Mouse (Mus musculus) liver, embryonic 11.5 days (tissue): ENCODE data around the gene Bckdk. TPM values are rescaled to one million over a fixed set of nuclear protein-coding genes. Genes with fewer than 3 reads are reported as not detected.

Experiments used
- ATAC-seq: fragments of 200-750 bp; cut with Nextera tagmentation; replicated peaks from 2 replicates; pipeline ENCODE4 v1.8.0; 2017; ENCODE audit warnings: moderate number of reproducible peaks, mild to moderate bottlenecking, moderate TSS enrichment, moderate library complexity; ENCODE audit not compliant: low FRiP score
- DNase-seq: peaks from one replicate; pipeline ENCODE4 v3.0.0-alpha.2; 2017; ENCODE audit warnings: low spot score
- H3K27ac ChIP-seq: fragments of 300-500 bp; sonication (generic); 2 replicates; pipeline ENCODE4 v1.5.1; 2014; ENCODE audit warnings: mild to moderate bottlenecking, low read depth, low read length, control low read depth
- H3K27me3 ChIP-seq: fragments of 300-500 bp; sonication (generic); replicated peaks from 2 replicates; pipeline ENCODE4 v1.6.1; 2014; ENCODE audit warnings: low read length, mixed read lengths; ENCODE audit not compliant: control insufficient read depth, insufficient read depth
- H3K36me3 ChIP-seq: fragments of 300-500 bp; sonication (generic); 2 replicates; pipeline ENCODE4 v1.6.1; 2014; ENCODE audit warnings: mild to moderate bottlenecking, low read length, moderate library complexity, mixed read lengths; ENCODE audit not compliant: control insufficient read depth, insufficient read depth
- H3K4me1 ChIP-seq: fragments of 300-500 bp; sonication (generic); replicated peaks from 2 replicates; pipeline ENCODE4 v1.6.1; 2014; ENCODE audit warnings: low read length, mixed read lengths; ENCODE audit not compliant: control insufficient read depth, insufficient read depth
- H3K4me2 ChIP-seq: fragments of 300-500 bp; sonication (generic); 2 replicates; pipeline ENCODE4 v1.6.1; 2014; ENCODE audit warnings: mild to moderate bottlenecking, control low read depth, moderate library complexity
- H3K4me3 ChIP-seq: fragments of 300-500 bp; sonication (generic); 2 replicates; pipeline ENCODE4 v1.5.1; 2014; ENCODE audit warnings: low read depth, low read length, control low read depth
- H3K9ac ChIP-seq: fragments of 300-500 bp; sonication (generic); 2 replicates; pipeline ENCODE4 v1.6.1; 2014; ENCODE audit warnings: low read depth, low read length, control low read depth
- H3K9me3 ChIP-seq: fragments of 300-500 bp; sonication (generic); 2 replicates; pipeline ENCODE4 v1.6.1; 2016; ENCODE audit warnings: low read length, inconsistent platforms, mixed read lengths; ENCODE audit not compliant: control insufficient read depth
- WGBS: fragments of 180-500 bp; shearing (Covaris S2); extraction: QIAGEN DNeasy Blood & Tissue Kit; methylation state at CpG from one replicate; pipeline ENCODE4 v1.1.7; 2014; 5-methylcytosine and 5-hydroxymethylcytosine counted together
- polyA plus RNA-seq: library from polyadenylated mRNA; unstranded; fragments of >200 nt; fragmentation: Nextera tagmentation; extraction: Ambion mirVana; gene quantifications from 2 replicates; pipeline ENCODE4 v1.2.1, GENCODE M21; 2014

The Bckdk gene
- polyA plus RNA-seq, 1 experiment from 2014 or later: 126 TPM

- Histone ChIP-seq H3K4me1 (peaks cover 19% of the 10 kb centered on the region), H3K36me3 (peaks cover 38% of the 10 kb centered on the region), H3K27me3 (no peaks in the 10 kb centered on the region), H3K9ac (peak within 1 kb of the TSS; percentile 98), H3K4me2 (peak within 1 kb of the TSS; percentile 88), H3K4me3 (peak within 1 kb of the TSS; percentile 86), H3K27ac (peak within 1 kb of the TSS; percentile 97), H3K9me3 (peaks cover 15% of the 10 kb centered on the region)
- WGBS: under 1% methylated on average over 41 of the region's 41 CpGs
- ATAC-seq (peak; percentile 82), DNase-seq (peak; percentile 91)
Observed at GRCm38 (mm10) chr7:127876041-127876466, 27.8 kb upstream of the Bckdk start, which contains the start of gene Zfp646. TSS of gene Zfp646 (plus strand) at chr7:127876221.

- DNase-seq (peak; percentile 95), ATAC-seq (peak; percentile 78)
- H3K4me2 ChIP-seq: peak within 1 kb of the TSS; percentile 88
- peak within 1 kb of the TSS; percentile 86 for H3K4me3 ChIP-seq
- under 1% methylated on average over 60 of the region's 60 CpGs for WGBS
- H3K9ac ChIP-seq: peak within 1 kb of the TSS; percentile 98
- H3K9me3 ChIP-seq: peaks cover 22% of the 10 kb centered on the region
- H3K36me3 ChIP-seq: peaks cover 44% of the 10 kb centered on the region
- H3K4me1 ChIP-seq: peaks cover 19% of the 10 kb centered on the region
- no peaks in the 10 kb centered on the region for H3K27me3 ChIP-seq
- H3K27ac ChIP-seq: peak within 1 kb of the TSS; percentile 97
Observed at GRCm38 (mm10) chr7:127876467-127877348, 27.2 kb upstream of the Bckdk start, which contains the start of gene Zfp668. TSS of gene Zfp668 (minus strand) at chr7:127876828.

GRCm38 (mm10) chr7:127879301-127879700 lies 24.6 kb upstream of the Bckdk start:
- H3K36me3 ChIP-seq: peaks cover 66% of the 10 kb centered on the region
- ATAC-seq (no peak), DNase-seq (no peak)
- no peak overlapping the region for H3K4me3 ChIP-seq
- no peak overlapping the region for H3K4me2 ChIP-seq
- 95% methylated on average over 9 of the region's 9 CpGs for WGBS
- no peaks in the 10 kb centered on the region for H3K27me3 ChIP-seq
- peaks cover 13% of the 10 kb centered on the region for H3K4me1 ChIP-seq
- H3K9ac ChIP-seq: no peak overlapping the region
- H3K27ac ChIP-seq: no peak overlapping the region
- H3K9me3 ChIP-seq: peaks cover 26% of the 10 kb centered on the region

- H3K4me2 ChIP-seq: no peak overlapping the region
- no peak for DNase-seq
- H3K27me3 ChIP-seq: no peaks in the 10 kb centered on the region
- H3K4me1 ChIP-seq: peaks cover 16% of the 10 kb centered on the region
- H3K27ac ChIP-seq: no peak overlapping the region
- WGBS: 89% methylated on average over 12 of the region's 12 CpGs
- peaks cover 75% of the 10 kb centered on the region for H3K36me3 ChIP-seq
- no peak for ATAC-seq
- no peak overlapping the region for H3K4me3 ChIP-seq
- H3K9me3 ChIP-seq: peaks cover 26% of the 10 kb centered on the region
- H3K9ac ChIP-seq: no peak overlapping the region
Observed at GRCm38 (mm10) chr7:127880431-127880830, 23.5 kb upstream of the Bckdk start.

GRCm38 (mm10) chr7:127885951-127886350 lies 17.9 kb upstream of the Bckdk start:
- Histone ChIP-seq H3K27me3 (no peaks in the 10 kb centered on the region), H3K4me1 (peaks cover 9% of the 10 kb centered on the region), H3K9me3 (peaks cover 11% of the 10 kb centered on the region), H3K27ac (no peak overlapping the region), H3K4me3 (no peak overlapping the region), H3K36me3 (peaks cover 58% of the 10 kb centered on the region), H3K9ac (no peak overlapping the region), H3K4me2 (no peak overlapping the region)
- 69% methylated on average over 6 of the region's 6 CpGs for WGBS
- no peak for DNase-seq
- no peak for ATAC-seq

GRCm38 (mm10) chr7:127886551-127886950 lies 17.3 kb upstream of the Bckdk start:
- Histone ChIP-seq H3K4me2 (no peak overlapping the region), H3K9ac (no peak overlapping the region), H3K36me3 (peaks cover 52% of the 10 kb centered on the region), H3K9me3 (peaks cover 6% of the 10 kb centered on the region), H3K27me3 (no peaks in the 10 kb centered on the region), H3K4me3 (no peak overlapping the region), H3K4me1 (peaks cover 9% of the 10 kb centered on the region), H3K27ac (no peak overlapping the region)
- ATAC-seq (no peak), DNase-seq (no peak)
- WGBS: 95% methylated on average over 6 of the region's 6 CpGs

GRCm38 (mm10) chr7:127887191-127887590 lies 16.7 kb upstream of the Bckdk start:
- peaks cover 9% of the 10 kb centered on the region for H3K4me1 ChIP-seq
- ATAC-seq (no peak), DNase-seq (no peak)
- H3K27ac ChIP-seq: no peak overlapping the region
- H3K36me3 ChIP-seq: peaks cover 46% of the 10 kb centered on the region
- no peak overlapping the region for H3K4me3 ChIP-seq
- WGBS: 85% methylated on average over 8 of the region's 8 CpGs
- no peaks in the 10 kb centered on the region for H3K27me3 ChIP-seq
- 0 out of 2 replicates have a peak, but pooled peaks cover 2% of the 10 kb centered on the region for H3K9me3 ChIP-seq
- H3K4me2 ChIP-seq: no peak overlapping the region
- H3K9ac ChIP-seq: no peak overlapping the region

GRCm38 (mm10) chr7:127887781-127888180 lies 16.1 kb upstream of the Bckdk start:
- H3K27me3 ChIP-seq: no peaks in the 10 kb centered on the region
- peaks cover 9% of the 10 kb centered on the region for H3K4me1 ChIP-seq
- no peak overlapping the region for H3K4me3 ChIP-seq
- H3K9me3 ChIP-seq: no peaks in the 10 kb centered on the region
- H3K9ac ChIP-seq: no peak overlapping the region
- DNase-seq (no peak), ATAC-seq (no peak)
- no peak overlapping the region for H3K27ac ChIP-seq
- WGBS: 81% methylated on average over 3 of the region's 3 CpGs
- peaks cover 41% of the 10 kb centered on the region for H3K36me3 ChIP-seq
- H3K4me2 ChIP-seq: no peak overlapping the region
